Mouse (Mus musculus) intestine, postnatal 0 days (tissue): ENCODE measurements around the gene Gm7075. TPM values are rescaled to one million over a fixed set of nuclear protein-coding genes. Genes with fewer than 3 reads are reported as not detected.
A peak's percentile ranks its signal among the peaks of the same experiment; 100 is the strongest.
"Not testable (repeated sequence)": the region's sequence is repeated elsewhere in the genome, so short reads cannot be mapped to it uniquely, and the experiment has no call there.

Source experiments
- ATAC-seq: fragments of 200-750 bp; cut with Nextera tagmentation; 2 replicates; pipeline ENCODE4 v1.8.0; 2017; ENCODE audit warnings: mild to moderate bottlenecking, moderate TSS enrichment, moderate library complexity
- H3K27ac ChIP-seq: fragments of 300-500 bp; sonication (generic); 2 replicates; pipeline ENCODE4 v1.5.1; 2014; ENCODE audit warnings: mild to moderate bottlenecking, low read depth, low read length, moderate library complexity
- H3K27me3 ChIP-seq: fragments of 300-500 bp; sonication (generic); replicated peaks from 2 replicates; pipeline ENCODE4 v1.6.1; 2014; ENCODE audit warnings: low read length, mixed read lengths; ENCODE audit not compliant: control insufficient read depth, insufficient read depth
- H3K36me3 ChIP-seq: fragments of 300-500 bp; sonication (generic); 2 replicates; pipeline ENCODE4 v1.6.1; 2014; ENCODE audit warnings: mild to moderate bottlenecking, moderate library complexity; ENCODE audit not compliant: control insufficient read depth, insufficient read depth
- H3K4me1 ChIP-seq: fragments of 300-500 bp; sonication (generic); replicated peaks from 2 replicates; pipeline ENCODE4 v1.6.1; 2014; ENCODE audit warnings: antibody characterized with exemption, low read length, mixed read lengths; ENCODE audit not compliant: control insufficient read depth, insufficient read depth
- H3K4me2 ChIP-seq: fragments of 300-500 bp; sonication (generic); replicated peaks from 2 replicates; pipeline ENCODE4 v1.6.1; 2014; ENCODE audit warnings: low read depth, mild to moderate bottlenecking, moderate library complexity
- H3K4me3 ChIP-seq: fragments of 300-500 bp; sonication (generic); 2 replicates; pipeline ENCODE4 v1.5.1; 2014; ENCODE audit warnings: low read depth, low read length
- H3K9ac ChIP-seq: fragments of 300-500 bp; sonication (generic); 2 replicates; pipeline ENCODE4 v1.6.1; 2014; ENCODE audit warnings: mild to moderate bottlenecking, low read depth, low read length
- H3K9me3 ChIP-seq: fragments of 300-500 bp; sonication (generic); 2 replicates; pipeline ENCODE4 v1.6.1; 2016; ENCODE audit warnings: mixed run types; ENCODE audit not compliant: control insufficient read depth
- CTCF ChIP-seq: sonication (generic); IDR thresholded peaks from 2 replicates; pipeline ENCODE4 v1.5.1; 2016; ENCODE audit warnings: low read depth, mild to moderate bottlenecking, control low read depth, antibody characterized with exemption, moderate library complexity
- WGBS: fragments of 180-500 bp; shearing (Covaris S2); extraction: QIAGEN DNeasy Blood & Tissue Kit; methylation state at CpG from one replicate; pipeline ENCODE4 v1.1.7; 2014; 5-methylcytosine and 5-hydroxymethylcytosine counted together
- polyA plus RNA-seq: library from polyadenylated mRNA; unstranded; fragments of >200 nt; fragmentation: Nextera tagmentation; extraction: Ambion mirVana; gene quantifications from 2 replicates; pipeline ENCODE4 v1.2.1, GENCODE M21; 2015

The Gm7075 gene
- not detected in 2 replicates for polyA plus RNA-seq

DNA sequence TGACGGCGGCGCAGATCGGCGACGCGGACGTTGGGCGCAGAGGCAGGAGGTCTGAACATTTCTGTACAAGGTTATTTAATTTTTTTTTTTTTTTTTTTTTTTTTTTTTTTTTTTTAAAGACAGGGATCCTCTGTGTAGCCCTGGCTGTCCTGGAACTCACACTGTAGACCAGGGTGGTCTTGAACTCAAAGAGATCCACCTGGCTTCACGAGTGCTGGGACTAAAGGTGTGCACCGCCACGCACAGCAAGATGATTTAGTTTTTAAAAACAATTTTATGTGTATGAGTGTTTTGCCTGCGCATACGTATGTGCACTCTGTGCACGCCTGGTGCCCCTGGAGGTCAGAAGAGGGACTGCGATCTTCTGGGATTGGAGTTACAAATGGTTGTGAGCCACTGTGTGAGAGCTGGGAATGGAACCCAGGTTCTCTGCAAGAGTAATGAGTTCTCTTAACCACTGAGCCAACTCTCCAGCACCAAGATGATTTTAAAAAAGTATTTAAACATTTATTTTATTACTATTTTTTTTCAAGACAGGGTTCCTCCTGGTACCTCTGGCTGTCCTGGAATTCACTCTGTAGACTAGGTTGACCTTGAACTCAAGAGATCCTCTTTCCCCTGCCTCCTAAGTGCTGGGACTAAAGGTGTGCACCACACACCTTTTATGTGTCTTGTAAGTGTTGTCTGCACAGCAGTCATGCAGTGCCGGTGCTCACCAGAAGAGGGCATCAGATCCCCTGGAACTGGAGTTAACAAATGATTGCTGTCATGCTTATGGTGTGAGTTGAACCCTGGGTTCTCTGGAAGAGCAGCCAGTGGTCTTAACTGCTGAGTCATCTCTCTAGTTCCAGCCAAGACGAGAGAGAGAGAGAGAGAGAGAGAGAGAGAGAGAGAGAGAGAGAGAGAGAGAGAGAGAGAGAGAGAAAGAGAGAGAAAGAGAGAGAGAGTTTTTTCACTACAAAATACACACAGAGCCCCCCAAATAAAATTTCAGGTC, at the start of gene Gm7075:
Gene Gm7075, minus strand, starts transcription at position 51 of the 997 bp plus-strand sequence.
- Histone ChIP-seq H3K4me2 (no peak within 1 kb of the TSS), H3K27ac (no peak within 1 kb of the TSS), H3K4me1 (no peaks in the 10 kb centered on the region), H3K9ac (no peak within 1 kb of the TSS), H3K27me3 (no peaks in the 10 kb centered on the region), H3K9me3 (no peaks in the 10 kb centered on the region), H3K36me3 (no peaks in the 10 kb centered on the region), H3K4me3 (no peak within 1 kb of the TSS)
- no peak for ATAC-seq
- peak; percentile 59 for TF ChIP-seq CTCF
- 89% methylated on average over 18 of the region's 18 CpGs for WGBS

DNA sequence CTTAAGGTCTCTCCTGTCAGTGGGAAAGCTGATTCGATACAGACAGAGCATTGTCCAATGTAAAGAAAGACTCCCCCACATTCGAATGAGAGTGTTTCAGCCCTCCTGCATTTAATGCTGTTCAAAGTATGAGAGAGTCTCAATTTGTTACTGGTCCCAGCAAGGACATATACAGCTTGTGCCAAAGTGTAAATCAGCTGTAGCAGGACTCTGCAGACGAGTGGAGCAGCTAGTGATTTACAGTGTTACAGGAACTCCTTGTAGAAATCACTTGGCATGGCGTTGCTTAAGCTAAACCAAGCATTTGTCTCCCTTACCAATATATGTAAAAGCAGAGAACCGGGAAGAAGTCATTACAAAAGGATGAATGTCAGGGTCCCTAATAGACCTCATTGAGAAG, 39.3 kb upstream of the Gm7075 start:
- WGBS = 52% methylated on average over 5 of the region's 5 CpGs
- no peaks in the 10 kb centered on the region for H3K9me3 ChIP-seq
- no peaks in the 10 kb centered on the region for H3K27me3 ChIP-seq
- no peak overlapping the region for H3K27ac ChIP-seq
- H3K4me3 ChIP-seq = no peak overlapping the region
- no peak for TF ChIP-seq CTCF
- H3K9ac ChIP-seq = no peak overlapping the region
- H3K4me1 ChIP-seq = no peaks in the 10 kb centered on the region
- no peak for ATAC-seq
- no peaks in the 10 kb centered on the region for H3K36me3 ChIP-seq
- no peak overlapping the region for H3K4me2 ChIP-seq

DNA sequence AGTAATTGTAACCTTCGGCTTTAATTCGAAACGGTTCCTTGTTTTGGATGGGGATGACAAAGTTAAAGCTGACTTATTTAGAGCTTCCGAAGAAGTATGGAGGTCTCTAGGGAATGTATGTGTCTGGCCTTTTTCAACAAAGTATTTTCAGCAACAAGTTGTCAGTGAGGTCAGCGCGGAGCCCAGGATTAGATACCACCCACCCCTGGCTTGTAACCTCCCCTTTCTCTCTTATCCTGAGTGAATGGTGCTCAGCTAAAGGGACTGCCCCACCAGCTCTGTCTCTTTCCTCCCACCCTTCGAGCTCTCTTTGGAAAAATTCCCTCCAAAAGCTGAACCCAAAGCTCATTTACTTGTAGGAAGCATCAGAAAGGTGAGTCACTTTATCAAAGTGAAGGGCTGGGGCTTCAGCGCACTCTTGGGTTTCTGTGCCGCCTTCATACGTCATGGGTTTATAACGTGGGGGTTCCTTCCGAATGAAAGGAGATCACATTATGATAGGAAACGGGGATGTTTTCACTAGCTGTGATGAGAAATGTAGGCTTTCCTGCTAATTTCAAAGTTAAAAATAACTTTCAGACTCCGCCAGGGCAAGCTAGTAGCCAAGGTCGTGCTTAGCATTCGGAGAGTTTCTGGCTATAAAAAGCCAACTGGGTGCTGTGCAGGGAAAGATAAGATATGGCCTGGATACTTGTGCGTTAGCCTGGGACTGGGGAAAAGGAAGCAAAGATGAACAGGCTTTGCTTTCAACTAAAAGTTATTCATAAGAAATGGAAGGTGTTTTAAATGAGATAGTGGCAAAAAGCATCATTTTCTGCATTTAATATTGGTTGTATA, 35.9 kb upstream of the Gm7075 start:
- no peaks in the 10 kb centered on the region for H3K36me3 ChIP-seq
- TF ChIP-seq CTCF = no peak
- no peak for ATAC-seq
- H3K9ac ChIP-seq = no peak overlapping the region
- H3K4me3 ChIP-seq = peak overlapping the region; percentile 13; the same call in 1 of the 2 replicates
- peak overlapping the region; percentile 45 for H3K4me2 ChIP-seq
- no peaks in the 10 kb centered on the region for H3K9me3 ChIP-seq
- no peaks in the 10 kb centered on the region for H3K4me1 ChIP-seq
- H3K27me3 ChIP-seq = no peaks in the 10 kb centered on the region
- no peak overlapping the region for H3K27ac ChIP-seq
- WGBS = 40% methylated on average over 17 of the region's 17 CpGs

DNA sequence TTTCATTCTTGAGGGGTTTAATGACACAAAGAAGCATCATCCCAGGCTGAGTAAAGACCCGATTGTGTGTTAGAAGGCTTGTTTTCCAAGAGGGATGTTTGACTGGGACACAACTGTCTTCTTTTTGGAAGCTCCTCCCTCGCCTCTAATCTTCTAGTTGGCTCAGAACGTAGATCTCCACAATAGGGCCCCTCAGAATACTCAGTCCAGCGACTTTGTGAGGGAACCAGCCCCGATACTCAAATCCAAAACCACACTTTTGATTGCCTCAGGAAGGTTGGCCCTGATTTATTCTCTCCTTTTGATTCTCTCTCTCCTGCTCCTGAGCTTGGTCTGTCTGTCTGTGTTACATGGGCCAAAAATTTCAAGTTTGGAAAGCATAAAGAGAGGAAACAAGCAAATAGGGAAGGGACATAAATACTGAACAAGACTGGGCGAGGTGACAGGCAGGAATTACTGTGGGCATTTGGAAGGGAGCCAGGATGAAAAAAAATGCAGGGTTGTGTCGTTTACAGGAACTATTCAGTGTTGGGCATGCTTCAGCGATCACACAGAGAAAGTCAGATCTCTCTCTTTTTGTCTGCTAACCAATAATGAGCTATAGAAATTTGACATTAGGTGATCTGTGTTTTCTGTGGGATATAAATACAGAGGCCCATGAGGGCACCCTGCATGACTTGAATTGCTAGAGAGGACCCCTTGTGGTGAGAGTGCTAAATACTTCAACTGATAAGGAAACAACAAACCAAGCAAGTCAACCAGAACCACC, 33.7 kb upstream of the Gm7075 start:
- no peaks in the 10 kb centered on the region for H3K4me1 ChIP-seq
- H3K4me3 ChIP-seq = no peak overlapping the region
- no peaks in the 10 kb centered on the region for H3K36me3 ChIP-seq
- no peak overlapping the region for H3K27ac ChIP-seq
- H3K9me3 ChIP-seq = no peaks in the 10 kb centered on the region
- H3K9ac ChIP-seq = no peak overlapping the region
- TF ChIP-seq CTCF = peak; percentile 27; the same call in 1 of the 2 replicates
- H3K4me2 ChIP-seq = no peak overlapping the region
- 59% methylated on average over 8 of the region's 8 CpGs for WGBS
- no peak for ATAC-seq
- H3K27me3 ChIP-seq = no peaks in the 10 kb centered on the region

DNA sequence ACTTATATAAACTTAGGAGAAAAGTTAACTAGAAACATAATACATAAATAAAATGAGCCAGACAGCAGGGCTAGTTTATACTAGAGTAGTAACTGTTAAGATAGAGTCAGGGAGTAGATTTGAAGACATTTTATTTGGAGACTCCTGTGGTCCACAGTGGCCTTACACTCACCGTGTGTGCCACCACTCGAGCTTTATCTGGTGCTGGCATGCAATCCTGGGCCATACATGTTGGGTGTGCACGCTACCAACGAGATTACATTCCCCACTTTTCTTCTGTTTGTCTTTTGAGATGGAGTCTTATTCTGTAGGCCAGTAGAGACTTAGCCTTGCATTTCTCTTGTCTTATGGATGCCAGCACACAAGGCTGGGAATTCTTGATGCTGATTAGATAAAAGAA, 32.3 kb upstream of the Gm7075 start:
- ATAC-seq = no peak
- no peak for TF ChIP-seq CTCF
- no peak overlapping the region for H3K4me3 ChIP-seq
- H3K9me3 ChIP-seq = no peaks in the 10 kb centered on the region
- WGBS = 91% methylated on average over 4 of the region's 4 CpGs
- no peak overlapping the region for H3K27ac ChIP-seq
- no peak overlapping the region for H3K9ac ChIP-seq
- H3K4me2 ChIP-seq = no peak overlapping the region
- no peaks in the 10 kb centered on the region for H3K36me3 ChIP-seq
- no peaks in the 10 kb centered on the region for H3K27me3 ChIP-seq
- no peaks in the 10 kb centered on the region for H3K4me1 ChIP-seq

DNA sequence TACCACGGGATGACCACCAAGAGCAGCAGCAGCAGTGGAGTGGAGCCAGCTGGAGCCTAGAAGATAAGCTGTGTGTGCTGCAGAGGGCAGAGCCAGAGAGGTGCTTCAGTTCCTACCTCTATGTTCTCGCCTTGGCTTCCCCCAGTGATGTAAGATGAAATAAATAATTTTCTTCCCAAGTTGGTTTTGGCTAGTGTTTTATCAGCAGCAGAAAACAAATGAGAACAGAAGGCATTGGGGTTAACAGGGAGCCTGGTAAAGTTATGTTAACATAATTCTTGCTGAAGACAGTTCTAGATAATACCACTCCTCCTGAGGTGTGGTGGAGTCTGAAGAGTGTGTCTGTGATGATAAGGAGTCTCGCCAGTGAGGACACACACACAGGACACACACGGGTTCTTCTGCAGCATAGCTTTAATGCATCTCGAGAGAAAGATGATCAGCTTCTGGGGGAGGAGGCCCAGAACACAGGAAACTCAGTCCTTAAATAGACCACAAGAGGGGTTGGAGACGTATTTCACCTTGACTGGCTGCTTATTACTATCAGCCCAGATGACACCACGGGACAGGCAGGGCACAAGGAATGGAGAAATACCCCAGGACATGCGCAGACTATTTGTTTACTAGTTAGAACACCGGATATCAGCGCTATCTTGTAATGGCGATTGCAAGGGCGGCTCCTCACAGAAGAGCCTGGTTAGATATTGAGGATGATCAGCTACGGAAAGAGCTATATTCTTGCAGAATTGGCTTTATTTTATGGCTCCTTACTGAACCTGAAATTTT, 23.2 kb upstream of the Gm7075 start:
- not testable (repeated sequence) for ATAC-seq, H3K4me1 ChIP-seq, H3K27ac ChIP-seq, H3K36me3 ChIP-seq, H3K4me3 ChIP-seq, H3K9ac ChIP-seq, H3K9me3 ChIP-seq, H3K27me3 ChIP-seq, H3K4me2 ChIP-seq
- 79% methylated on average over 13 of the region's 13 CpGs for WGBS
